In the genomic region with DNA sequence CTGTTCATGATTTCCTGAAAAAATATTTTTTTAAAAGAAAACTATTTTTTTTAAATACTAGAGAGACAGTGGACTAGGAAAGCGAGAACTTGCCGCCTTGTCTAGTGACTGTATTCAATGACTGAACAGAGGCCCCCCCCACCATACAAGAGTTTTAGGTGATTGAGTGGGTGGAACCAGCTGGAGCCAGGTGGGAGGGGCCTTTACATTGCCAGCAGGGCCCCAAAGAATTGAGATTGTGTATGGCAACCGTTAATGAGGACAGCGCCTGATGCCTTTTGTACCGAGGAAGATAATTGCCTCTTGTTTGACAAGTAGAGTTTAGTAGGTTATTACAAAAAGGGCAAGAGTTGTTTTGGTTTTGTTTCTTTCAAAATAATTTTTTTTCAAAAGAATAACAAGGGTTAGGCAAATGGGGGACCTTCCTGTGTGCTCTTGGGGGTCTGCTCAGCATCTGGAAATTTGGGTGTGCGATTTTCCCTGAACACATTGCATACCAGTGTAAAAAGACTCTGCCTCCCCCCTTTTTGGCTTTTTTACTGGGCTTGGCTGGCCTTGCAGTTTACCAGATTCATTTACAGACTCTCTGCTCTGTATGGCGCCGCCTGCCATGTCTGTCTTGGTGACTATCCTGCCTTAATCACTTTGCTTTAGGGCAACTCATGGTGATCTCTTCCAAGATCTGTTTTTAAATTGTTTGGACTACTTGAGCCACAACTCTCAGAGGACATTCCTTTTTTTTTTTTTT, we compare ENCODE assay signal across 17 mouse cellular contexts.
DNase-seq lines count a peak whose midpoint lies in the region; ATAC-seq and TF ChIP-seq lines count a peak whose summit lies in the region.
"Had no signal": no experiment of that assay in that cellular context is flagged by ENCODE, and none has a peak within 500 bp of the region (broad histone marks: within the 10 kb centered on the region; RNA-seq: fewer than 3 reads in every experiment).

No protein-coding gene starts in this region.

- peak; percentile 80 for ATAC-seq in hindbrain, embryonic 12.5 days (ENCODE audit: low FRiP score)
- ATAC-seq in hindbrain, postnatal 0 days = no peak
- no peak for ATAC-seq in neural tube, embryonic 13.5 days (ENCODE audit: low read depth)
- peak; percentile 86 for ATAC-seq in forebrain, embryonic 16.5 days
- no peak for ATAC-seq in inflammation-experienced regulatory T-cells, adult 6 months
- ATAC-seq: midbrain, embryonic 15.5 days had no signal

- H3K27ac ChIP-seq in hindbrain, embryonic 12.5 days = no peak overlapping the region
- H3K27ac ChIP-seq in hindbrain, postnatal 0 days = no peak overlapping the region
- H3K27ac ChIP-seq in neural tube, embryonic 13.5 days (replicated peaks) = peak overlapping the region; percentile 61
- H3K27ac ChIP-seq in forebrain, embryonic 16.5 days (ENCODE audit: low read length) = peak overlapping the region; percentile 25
- H3K27ac ChIP-seq: heart, embryonic 15.5 days; hindbrain, embryonic 15.5 days; midbrain, embryonic 15.5 days had no signal

- no peak overlapping the region for H3K9ac ChIP-seq in hindbrain, embryonic 12.5 days
- H3K9ac ChIP-seq in hindbrain, postnatal 0 days (replicated peaks; ENCODE audit: low read length) = no peak overlapping the region
- H3K9ac ChIP-seq in neural tube, embryonic 13.5 days = no peak overlapping the region
- no peak overlapping the region for H3K9ac ChIP-seq in forebrain, embryonic 16.5 days (replicated peaks; ENCODE audit: low read depth, low read length)
- H3K9ac ChIP-seq: heart, embryonic 15.5 days; hindbrain, embryonic 15.5 days; midbrain, embryonic 15.5 days had no signal

- H3K4me2 ChIP-seq in hindbrain, embryonic 12.5 days (replicated peaks) = no peak overlapping the region
- no peak overlapping the region for H3K4me2 ChIP-seq in hindbrain, postnatal 0 days (ENCODE audit: low read depth, low read length)
- H3K4me2 ChIP-seq in neural tube, embryonic 13.5 days = no peak overlapping the region
- no peak overlapping the region for H3K4me2 ChIP-seq in forebrain, embryonic 16.5 days (ENCODE audit: low read length)
- H3K4me2 ChIP-seq: heart, embryonic 15.5 days; hindbrain, embryonic 15.5 days; midbrain, embryonic 15.5 days had no signal

- TF ChIP-seq CTCF in hindbrain, postnatal 0 days (IDR thresholded peaks at IDR 0.05; ENCODE audit: low read depth) = no peak

- peaks cover 4% of the 10 kb centered on the region; the same call in 1 of the 2 replicates for H3K4me1 ChIP-seq in hindbrain, embryonic 12.5 days
- no peaks in the 10 kb centered on the region for H3K4me1 ChIP-seq in hindbrain, postnatal 0 days (ENCODE audit: insufficient read depth, low read length)
- H3K4me1 ChIP-seq in neural tube, embryonic 13.5 days (replicated peaks) = 0 out of 2 replicates have a peak, but pooled peaks cover 3% of the 10 kb centered on the region
- H3K4me1 ChIP-seq in forebrain, embryonic 16.5 days (replicated peaks; ENCODE audit: control insufficient read depth, insufficient read depth, low read length) = peaks cover 9% of the 10 kb centered on the region
- H3K4me1 ChIP-seq: heart, embryonic 15.5 days; hindbrain, embryonic 15.5 days; midbrain, embryonic 15.5 days had no signal

- no peaks in the 10 kb centered on the region for H3K9me3 ChIP-seq in hindbrain, embryonic 12.5 days (replicated peaks)
- H3K9me3 ChIP-seq in hindbrain, postnatal 0 days (ENCODE audit: low read length) = no peaks in the 10 kb centered on the region
- no peaks in the 10 kb centered on the region for H3K9me3 ChIP-seq in neural tube, embryonic 13.5 days
- H3K9me3 ChIP-seq in forebrain, embryonic 16.5 days (ENCODE audit: control insufficient read depth, low read length) = no peaks in the 10 kb centered on the region
- H3K9me3 ChIP-seq: heart, embryonic 15.5 days; hindbrain, embryonic 15.5 days; midbrain, embryonic 15.5 days had no signal

- H3K4me3 ChIP-seq in hindbrain, embryonic 12.5 days = no peak overlapping the region
- no peak overlapping the region for H3K4me3 ChIP-seq in hindbrain, postnatal 0 days (ENCODE audit: low read length)
- H3K4me3 ChIP-seq in neural tube, embryonic 13.5 days = no peak overlapping the region
- no peak overlapping the region for H3K4me3 ChIP-seq in forebrain, embryonic 16.5 days (replicated peaks; ENCODE audit: low read length)
- H3K4me3 ChIP-seq: erythroblast, embryonic 14.5 days; heart, embryonic 15.5 days; hindbrain, embryonic 15.5 days; midbrain, embryonic 15.5 days had no signal

- DNase-seq in hindbrain, postnatal 0 days (ENCODE audit: low spot score) = no peak
- no peak for DNase-seq in neural tube, embryonic 10.5 days (ENCODE audit: extremely low spot score, low spot score)
- no peak for DNase-seq in left cerebral cortex, adult 18-20 months (ENCODE audit: low spot score in 2 of 2)
- no peak for DNase-seq in urinary bladder, adult 2 months (ENCODE audit: low spot score)
- DNase-seq: cerebellum, adult 18-20 months; kidney, adult 2 months; kidney, postnatal 4 days; lung, postnatal 4 days; right cerebral cortex, postnatal 25 days had no signal

- H3K27me3 ChIP-seq in hindbrain, embryonic 12.5 days = no peaks in the 10 kb centered on the region
- no peaks in the 10 kb centered on the region for H3K27me3 ChIP-seq in hindbrain, postnatal 0 days (ENCODE audit: insufficient read depth, low read length)
- no peaks in the 10 kb centered on the region for H3K27me3 ChIP-seq in neural tube, embryonic 13.5 days
- H3K27me3 ChIP-seq in forebrain, embryonic 16.5 days (replicated peaks; ENCODE audit: control insufficient read depth, insufficient read depth, low read length) = no peaks in the 10 kb centered on the region
- H3K27me3 ChIP-seq: heart, embryonic 15.5 days; hindbrain, embryonic 15.5 days; midbrain, embryonic 15.5 days had no signal

- H3K36me3 ChIP-seq in hindbrain, embryonic 12.5 days = no peaks in the 10 kb centered on the region
- no peaks in the 10 kb centered on the region for H3K36me3 ChIP-seq in hindbrain, postnatal 0 days (ENCODE audit: insufficient read depth, low read length)
- H3K36me3 ChIP-seq in neural tube, embryonic 13.5 days = no peaks in the 10 kb centered on the region
- H3K36me3 ChIP-seq in forebrain, embryonic 16.5 days (ENCODE audit: control insufficient read depth, insufficient read depth) = no peaks in the 10 kb centered on the region
- H3K36me3 ChIP-seq: heart, embryonic 15.5 days; hindbrain, embryonic 15.5 days; midbrain, embryonic 15.5 days had no signal

- 59% methylated on average over 8 of the region's 8 CpGs for WGBS in hindbrain, embryonic 12.5 days
- 54% methylated on average over 8 of the region's 8 CpGs for WGBS in hindbrain, postnatal 0 days
- 48% methylated on average over 8 of the region's 8 CpGs for WGBS in neural tube, embryonic 13.5 days
- WGBS in forebrain, embryonic 16.5 days = 8% methylated on average over 8 of the region's 8 CpGs

Comparison
In these comparisons a context has a peak if more than half of its experiments do, and no peak if none do; other contexts are left out.
1. ATAC-seq: peak in hindbrain, embryonic 12.5 days (single experiment) and forebrain, embryonic 16.5 days (single experiment); none in hindbrain, postnatal 0 days (single experiment), neural tube, embryonic 13.5 days (single experiment) and inflammation-experienced regulatory T-cells, adult 6 months (single experiment).
2. H3K27ac ChIP-seq: peak in neural tube, embryonic 13.5 days (single experiment) and forebrain, embryonic 16.5 days (single experiment); none in hindbrain, embryonic 12.5 days (single experiment) and hindbrain, postnatal 0 days (single experiment).